Mouse (Mus musculus): ENCODE results near the gene Gm2a.
"Not testable (repeated sequence)": the region's sequence is repeated elsewhere in the genome, so short reads cannot be mapped to it uniquely, and the experiment has no call there.

Gm2a gene

DNA sequence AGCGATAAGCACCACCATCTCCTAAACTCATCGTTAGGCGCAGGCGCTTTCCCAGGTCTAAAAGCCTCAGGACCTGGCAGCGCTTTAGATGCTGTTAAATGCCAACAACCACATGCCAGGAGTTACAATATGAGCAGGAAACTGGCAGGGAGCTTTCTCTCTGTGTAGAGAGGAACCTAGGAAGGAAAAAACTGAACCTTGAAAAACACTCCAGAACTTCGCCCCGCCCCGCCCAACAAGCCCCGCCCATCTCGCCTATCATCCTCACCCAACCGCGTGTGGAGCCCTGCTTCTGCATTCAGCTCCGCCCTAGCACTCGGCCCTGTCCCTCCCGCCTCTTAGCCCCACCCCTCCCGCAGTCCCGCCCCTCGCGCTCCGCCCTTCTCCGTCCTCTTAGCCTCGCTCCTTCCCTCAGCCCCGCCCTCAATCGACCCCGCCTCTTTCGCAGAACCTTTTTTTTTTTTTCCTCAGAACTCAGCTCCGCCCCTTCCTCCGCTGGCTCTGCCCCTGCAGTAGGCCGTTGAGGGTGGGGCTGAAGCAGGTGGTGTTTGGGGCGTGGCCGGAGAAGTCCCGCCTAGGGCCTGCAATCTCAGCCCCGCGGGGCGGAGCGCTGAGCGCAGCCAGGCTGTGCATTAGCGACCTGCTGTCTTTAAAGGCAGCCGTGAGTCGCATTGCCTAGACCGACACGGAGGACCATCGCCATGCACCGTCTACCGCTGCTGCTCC lies at the start of gene Gm2a:
Gm2a (plus strand) TSS at position 653 of the 726 bp plus-strand sequence.
- peak; percentile 83 for DNase-seq (ENCODE audit: low spot score)

DNA sequence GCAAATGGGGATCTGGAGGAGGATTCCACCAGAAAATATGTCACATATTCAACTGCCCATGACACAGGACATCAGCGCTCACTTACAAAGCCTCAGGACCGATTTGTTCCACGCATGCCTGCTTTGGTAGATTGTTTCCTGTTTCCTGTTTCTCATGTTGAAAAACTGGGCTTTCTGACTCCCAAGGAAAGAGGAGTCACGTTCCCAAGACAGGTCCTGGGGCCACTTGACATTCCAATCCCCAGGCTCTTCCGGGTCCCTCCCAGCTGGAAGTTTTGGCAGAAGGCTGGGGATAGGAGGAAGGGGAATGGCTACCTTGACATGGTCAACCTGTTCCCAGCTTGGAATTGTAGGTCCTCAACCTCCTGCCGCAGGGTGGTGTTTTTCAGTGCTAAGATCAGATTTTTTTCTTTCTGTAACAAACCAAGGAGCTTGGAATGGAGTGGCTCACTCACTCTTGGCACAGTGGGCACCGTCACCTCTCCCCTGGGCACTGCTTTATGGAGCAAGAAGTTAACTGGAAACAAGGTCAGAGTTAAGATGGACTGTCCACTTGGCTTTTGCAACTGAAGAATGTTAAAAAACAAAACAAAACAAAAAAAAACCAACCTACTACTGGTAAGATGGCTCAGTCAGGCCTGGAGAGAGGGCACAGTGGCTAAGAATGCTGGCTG lies 46.9 kb upstream of the Gm2a start:
- DNase-seq (ENCODE audit: low spot score), result no peak

DNA sequence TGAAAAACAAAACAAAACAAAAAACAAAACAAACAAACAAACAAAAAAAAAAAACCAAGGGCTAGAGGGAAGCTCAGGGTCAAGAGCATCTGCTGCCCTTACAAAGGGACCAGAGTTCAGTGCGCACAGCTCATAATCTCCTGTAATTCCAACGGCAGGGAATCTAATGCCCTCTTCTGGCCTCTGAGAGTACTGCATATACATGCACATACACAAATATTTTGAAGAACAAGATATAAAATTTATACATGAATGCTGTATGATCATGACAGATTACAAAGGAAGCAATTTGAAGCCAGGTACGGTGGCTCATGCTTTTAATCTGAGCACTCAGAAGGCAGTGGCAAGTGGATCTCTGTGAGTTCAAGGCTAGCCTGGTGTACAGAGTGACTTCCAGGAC lies 40.4 kb upstream of the Gm2a start:
- DNase-seq (ENCODE audit: low spot score), result no peak

DNA sequence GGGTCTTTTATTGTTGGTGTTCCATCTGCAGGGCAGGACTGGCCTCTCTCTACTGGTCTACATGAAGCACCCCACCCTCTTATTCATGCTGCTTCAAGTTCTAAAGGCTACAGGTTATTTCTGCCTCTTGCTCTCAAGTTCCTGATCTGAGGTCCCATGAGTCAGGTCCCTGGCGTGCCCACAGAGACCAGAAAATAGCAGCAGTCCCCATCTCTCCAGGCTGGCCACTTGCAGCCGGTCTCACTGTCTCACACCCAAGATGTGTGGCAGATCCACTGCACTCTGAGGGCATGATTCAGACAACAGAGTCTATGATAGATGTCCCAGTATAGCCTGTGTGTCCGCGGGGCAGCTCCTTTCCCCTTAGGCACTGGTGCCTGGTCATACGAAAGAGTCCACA lies 37.1 kb upstream of the Gm2a start:
- DNase-seq (ENCODE audit: low spot score), result no peak

DNA sequence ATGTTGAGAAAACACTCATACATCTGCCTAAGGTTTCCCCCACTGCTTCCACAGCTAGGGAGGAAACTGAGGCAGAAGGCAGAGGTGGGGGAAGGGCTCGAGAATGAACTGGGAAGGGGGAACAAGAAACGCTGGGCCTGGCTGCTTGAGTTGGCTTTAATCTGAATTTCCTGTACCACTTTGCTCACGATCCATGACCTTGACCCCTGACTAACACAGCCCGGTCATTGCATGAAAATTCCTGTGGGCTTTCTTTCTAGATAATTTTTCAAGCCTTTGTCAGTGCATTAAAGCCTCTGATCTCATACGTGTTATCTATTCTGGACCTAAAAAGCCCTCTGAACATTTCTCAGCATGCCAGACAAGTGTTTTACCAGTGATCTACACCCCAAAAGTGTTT lies 35.1 kb upstream of the Gm2a start:
- no peak for DNase-seq (ENCODE audit: low spot score)

DNA sequence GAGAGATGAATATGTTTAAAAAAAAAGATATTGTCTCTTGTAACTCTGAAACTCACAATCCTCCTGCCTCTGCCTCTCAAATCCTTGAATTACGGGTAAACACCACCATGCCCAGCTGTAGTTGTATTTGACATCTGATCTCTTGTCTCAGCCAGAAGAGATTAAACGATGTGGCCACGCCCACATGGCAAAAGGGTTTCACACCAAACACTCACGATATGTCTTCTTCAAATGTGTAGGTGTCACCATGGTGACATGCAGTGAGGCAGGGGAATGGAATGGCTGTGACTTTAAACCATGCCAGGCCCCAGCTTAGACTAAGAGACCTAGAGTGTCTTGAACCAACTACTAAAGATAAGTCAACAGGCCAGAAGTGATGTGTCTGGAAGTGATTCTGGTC lies 31.0 kb upstream of the Gm2a start:
- DNase-seq (ENCODE audit: low spot score), result no peak

DNA sequence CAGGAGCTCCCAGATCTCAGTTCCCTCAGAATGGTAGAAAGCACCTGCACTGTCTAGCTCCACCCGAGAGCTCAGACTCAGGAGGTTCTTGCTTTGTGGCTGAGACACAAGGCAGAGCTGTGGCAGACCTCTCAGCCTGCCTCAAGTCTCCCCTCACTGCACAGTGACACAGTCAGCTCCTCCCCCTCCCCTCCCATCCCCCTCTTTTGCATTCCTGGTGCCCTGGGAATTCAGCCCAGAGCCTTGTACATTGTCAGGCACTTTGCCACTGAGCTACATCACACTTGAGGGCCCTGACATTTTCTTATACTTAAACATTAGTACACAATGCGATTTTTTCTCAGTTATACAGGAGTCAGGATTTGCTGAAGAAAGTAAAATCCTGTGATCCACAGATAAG lies 28.9 kb upstream of the Gm2a start:
- no peak for DNase-seq (ENCODE audit: low spot score)

DNA sequence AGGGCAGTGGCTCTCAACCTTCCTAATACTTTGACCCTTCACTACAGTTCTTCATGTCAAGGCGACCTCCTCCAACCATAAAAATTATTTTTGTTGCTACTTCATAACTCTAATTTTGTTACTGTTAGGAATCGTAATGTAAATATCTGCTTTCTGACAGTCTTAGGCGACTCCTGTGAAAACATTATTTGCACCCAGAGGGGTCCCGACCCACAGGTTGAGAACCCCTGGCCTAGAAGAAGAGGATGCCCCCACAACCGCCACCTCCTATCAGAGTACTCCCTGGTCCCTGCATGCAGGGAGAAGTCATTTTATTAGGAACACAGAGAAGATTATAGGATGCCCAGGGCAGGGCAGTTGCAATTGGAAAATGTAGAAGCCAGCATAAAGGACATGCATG lies 26.6 kb upstream of the Gm2a start:
- DNase-seq (ENCODE audit: low spot score), result no peak

DNA sequence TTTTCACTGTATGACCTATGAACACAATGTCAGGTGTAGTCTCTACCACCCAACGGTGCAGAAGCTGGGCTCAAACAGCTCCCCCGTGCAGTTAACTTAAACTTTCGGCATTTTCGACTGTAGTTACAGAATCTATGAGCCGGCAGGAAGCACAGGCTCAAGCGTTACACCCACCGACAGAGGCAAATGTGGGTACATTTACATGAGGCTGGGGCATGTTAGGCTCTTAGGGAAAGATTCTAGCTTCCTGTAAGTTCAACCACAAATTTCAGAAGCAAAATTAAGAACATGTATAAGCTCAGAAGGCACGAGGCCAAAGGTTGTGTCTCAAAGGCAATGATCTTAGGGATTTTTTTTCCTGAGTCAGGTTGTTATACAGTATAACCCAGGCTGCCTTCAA lies 25.4 kb upstream of the Gm2a start:
- no peak for DNase-seq (ENCODE audit: low spot score)

DNA sequence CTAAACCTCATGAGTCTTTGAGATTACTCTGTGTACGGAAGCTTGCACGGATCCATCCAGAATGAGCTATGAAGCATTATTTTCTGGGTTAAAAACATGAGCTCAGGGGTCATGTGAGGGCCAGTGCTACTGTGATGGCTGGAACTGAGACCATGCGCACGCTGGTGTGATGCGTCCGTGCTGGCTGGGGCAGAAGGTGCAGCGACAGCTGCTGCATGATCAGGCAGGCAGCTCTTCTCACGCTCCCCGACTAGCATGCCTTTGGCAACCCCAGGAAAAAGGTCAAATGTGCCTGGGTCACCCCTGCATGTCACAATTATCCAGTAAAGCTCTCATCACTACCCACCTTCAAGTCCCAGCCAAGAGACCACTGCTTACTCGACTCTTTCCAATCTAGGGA lies 24.7 kb upstream of the Gm2a start:
- no peak for DNase-seq (ENCODE audit: low spot score)

DNA sequence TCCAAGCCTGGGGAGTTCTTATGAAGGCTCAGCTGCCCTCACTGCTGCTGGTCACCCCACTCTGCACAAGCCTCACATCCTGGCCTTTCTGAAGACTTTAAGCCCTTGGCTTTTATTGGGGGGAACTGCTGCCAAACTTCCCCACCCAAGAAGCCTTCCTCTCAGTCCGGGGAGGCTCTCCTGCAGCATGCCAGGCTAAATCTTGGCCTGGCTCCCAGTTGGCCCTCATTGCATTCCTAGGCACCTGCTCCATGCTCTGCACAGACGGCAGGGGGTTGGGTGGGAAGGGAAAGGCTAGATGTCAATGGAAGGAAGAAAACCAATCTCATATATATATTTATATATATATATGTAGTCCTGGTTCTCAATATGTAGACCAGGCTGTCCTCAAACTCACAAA lies 22.3 kb upstream of the Gm2a start:
- no peak for DNase-seq (ENCODE audit: low spot score)

DNA sequence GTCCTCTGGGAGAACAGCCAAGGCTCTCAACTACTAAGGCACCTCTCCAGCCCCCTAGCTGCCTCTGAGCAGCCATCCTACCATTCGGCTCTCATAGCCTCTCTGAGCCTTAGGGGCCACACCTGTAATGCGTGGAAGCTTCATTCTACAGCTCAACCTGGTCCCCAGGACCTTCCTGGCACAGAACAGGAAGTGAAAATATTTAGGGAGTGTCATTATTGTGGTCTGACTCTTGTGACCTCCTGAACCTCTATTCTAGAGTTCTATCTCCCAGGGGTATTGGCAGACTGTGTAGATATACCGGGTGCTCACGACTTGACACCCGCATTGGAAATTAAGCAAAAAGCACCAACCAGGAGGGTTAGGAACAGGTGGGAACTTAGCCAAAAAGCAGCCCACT lies 21.7 kb upstream of the Gm2a start:
- no peak for DNase-seq (ENCODE audit: low spot score)

DNA sequence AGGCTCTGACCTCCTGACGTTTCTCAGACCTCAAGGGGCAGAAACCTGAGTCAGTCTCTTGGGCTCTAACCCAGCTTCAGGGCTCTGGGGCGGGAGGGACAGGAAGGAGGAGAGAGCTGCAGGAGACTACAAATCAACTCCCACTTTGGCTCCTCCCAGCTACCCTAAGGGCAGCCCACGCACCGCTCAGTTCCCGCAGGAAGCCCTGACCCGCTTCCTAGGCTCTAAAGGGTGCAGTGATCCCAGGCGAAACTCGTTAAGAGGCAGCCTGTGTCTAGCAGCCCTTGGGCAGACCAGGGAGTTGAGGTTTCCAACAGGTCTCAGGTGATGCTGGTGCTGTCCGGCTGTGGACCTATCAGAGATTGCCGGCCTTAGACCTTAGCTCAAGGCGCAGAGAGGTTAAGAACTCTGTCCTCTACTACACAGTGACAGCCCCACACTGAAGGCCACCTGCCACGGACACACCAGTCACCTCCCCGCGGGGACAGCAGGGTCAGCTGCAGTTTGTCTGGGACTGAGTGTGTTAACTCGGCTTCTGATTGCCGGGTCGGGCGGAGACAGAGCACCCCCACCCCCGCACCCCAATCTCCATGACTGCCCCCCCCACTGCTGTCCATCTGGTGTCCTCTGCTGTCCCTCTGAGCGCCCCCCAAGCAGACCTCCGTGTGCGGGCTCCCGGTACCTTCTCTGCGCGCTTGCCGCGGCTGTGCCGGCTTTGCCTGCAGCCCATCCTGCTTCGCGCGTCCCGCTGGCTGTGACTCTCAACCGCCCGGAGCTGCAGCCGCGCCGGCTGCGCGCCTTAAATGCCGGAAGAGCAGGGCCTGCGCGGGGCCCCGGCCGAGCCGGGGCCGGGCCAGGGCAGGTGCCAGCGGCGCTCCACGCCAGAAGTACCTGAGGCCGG lies 20.3 kb upstream of the Gm2a start, which contains the start of gene Ccdc69:
Ccdc69 (minus strand) TSS at position 801 of the 901 bp plus-strand sequence.
- DNase-seq (ENCODE audit: low spot score), result no peak

DNA sequence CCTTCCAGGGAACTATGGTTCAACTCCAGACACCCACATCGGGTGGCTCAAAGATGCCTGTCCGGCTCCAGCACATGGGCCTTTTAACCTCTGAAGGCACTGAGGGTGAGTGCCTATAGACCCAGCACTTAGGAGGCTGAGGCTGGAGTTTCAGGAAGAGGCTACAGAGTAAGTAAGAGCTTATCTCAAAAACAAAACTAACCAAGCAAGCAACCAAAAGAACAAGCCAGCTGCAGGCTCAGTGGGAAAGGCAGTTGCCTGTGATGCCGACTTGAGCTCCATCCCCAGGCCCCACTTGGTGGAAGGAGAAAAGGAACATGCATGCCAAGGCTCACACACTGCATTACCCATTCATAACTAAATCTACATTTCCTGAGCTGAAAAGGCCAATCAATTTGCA lies 19.4 kb upstream of the Gm2a start:
- no peak for DNase-seq (ENCODE audit: low spot score)

DNA sequence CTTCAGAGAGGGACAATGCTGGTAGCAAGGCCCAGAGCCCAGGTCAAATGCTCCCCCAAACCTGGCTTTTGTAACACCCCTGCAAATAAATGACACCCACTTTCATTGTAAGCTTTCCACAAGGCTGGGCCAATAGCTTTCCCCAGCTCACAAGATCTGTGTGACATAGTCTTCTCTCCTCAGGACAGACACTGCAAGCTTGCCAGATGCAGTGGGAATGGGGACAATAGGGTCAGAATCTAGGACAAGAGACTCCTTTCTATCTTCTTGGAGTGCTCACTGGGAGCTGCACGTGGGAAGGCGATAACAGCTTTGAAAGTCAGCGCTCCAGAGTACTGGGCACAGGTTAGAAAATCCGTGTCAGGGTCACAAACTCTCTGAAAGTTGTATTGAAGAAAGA lies 18.7 kb upstream of the Gm2a start:
- DNase-seq (ENCODE audit: low spot score), result no peak

DNA sequence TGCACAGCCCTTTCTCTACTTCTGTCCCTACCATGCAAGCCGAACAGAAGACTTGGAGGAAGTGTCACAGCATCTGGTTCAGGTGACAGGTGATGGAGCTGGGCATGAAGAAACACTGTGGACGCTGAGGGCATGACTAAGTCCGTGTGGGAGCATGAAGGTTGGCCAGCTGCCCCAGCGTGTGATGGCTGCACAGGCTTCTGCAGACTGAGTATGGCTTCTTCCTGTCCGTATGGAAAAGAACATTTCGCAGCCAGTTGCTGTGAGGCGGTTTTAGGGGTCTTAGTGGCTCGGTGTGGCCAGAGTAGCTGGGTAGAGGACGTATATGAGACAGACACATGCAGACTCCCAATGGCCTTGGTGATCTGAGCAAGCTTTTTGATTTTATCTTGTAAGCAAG lies 16.7 kb upstream of the Gm2a start:
- DNase-seq (ENCODE audit: low spot score), result no peak

DNA sequence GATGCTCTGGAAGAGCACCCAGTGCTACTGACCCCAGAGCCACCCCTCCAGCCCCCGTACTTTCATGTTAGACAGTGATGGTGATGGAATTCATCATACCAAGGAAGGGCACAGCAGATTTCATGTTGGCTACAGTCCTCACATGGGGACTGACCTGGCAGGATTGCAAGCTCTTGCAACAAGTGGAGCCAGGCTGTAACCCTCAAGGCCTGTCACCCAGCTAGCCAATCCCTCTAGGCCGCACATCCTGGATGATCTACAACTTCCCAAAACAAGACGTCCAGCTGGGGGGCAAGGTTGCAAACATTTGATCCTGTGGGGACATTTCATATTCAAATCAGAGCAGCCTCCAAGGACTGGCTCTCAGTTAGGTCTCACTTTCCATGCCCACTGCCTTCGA lies 13.3 kb upstream of the Gm2a start:
- DNase-seq (ENCODE audit: low spot score), result no peak

DNA sequence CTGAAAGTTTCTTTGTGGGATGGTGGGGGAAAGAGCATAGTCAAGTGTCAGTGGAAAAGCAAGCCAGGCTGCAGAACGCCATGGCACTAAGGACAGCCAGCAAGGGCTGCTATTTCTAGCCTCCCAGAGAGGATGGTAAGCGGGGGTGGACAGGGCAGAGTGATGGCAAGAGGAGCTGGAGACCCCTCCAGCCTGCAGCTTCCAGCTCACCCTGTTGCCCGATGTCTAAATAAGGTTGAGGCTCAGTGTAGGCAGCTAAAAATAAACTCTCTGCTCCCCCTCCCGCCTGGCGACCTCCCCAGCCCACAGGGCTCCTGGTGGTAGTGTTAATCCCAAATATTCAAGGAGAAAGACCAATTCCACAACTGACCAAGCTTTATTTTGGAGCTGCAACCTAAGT lies 12.5 kb upstream of the Gm2a start:
- DNase-seq (ENCODE audit: low spot score), result no peak

DNA sequence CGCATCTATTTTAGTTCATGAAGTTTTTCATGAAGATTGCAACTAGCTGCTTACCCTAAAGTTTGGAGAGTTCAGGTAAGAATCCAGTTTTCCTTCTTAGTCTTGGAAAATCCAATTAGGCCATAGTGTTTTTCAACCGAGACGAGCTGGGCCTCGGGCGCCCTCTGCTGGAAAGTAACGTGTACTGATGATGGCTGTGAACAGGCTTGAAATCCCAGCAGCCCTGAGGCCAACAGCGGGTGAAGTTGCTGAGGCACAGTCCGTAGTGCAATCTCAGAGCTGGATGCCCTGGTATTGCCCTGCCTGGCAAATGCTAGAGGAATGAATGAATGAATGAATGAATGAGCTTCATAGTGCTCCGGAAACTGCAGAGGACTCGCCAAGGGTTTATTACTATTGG lies 10.9 kb upstream of the Gm2a start:
- DNase-seq (ENCODE audit: low spot score), result peak; percentile 31

DNA sequence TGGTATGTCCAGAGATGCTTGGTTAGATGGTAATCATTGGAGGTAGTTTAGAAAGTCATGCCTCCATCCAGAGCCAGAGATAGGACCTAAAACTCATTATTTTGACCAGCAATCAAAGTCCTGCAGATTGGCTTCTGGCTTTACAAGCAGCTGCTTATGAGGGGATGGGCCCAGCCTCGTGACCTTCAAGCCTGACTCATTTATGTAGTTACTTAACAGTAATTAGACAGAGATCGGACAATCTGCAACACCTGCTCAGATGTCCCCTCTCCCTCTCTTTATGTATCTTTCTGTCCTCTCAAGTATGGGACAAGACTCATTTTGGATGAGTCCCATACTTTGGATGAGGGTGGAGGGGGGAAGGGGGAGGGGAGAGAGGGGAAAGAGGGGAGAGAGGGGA lies 8.0 kb upstream of the Gm2a start:
- no peak for DNase-seq (ENCODE audit: low spot score)

DNA sequence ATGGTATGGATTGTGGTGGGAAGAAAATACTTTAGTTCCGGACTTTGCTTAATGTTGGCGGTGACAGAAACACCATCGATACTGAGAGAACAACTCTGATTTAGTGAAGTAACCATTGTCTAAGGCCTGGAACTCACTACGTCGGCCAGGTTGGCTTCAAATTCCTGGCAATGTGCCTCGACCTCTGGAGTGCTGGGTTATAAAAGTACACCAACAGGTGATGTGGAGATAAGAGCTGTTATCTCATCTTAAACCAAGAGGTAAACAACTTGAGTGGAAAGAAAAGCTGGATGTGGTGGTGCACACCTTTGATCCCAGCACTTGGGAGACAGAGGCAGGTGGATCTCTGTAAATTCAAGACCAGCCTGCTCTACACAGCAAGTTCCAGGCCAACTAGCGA lies 4.8 kb upstream of the Gm2a start:
- no peak for DNase-seq (ENCODE audit: low spot score)

DNA sequence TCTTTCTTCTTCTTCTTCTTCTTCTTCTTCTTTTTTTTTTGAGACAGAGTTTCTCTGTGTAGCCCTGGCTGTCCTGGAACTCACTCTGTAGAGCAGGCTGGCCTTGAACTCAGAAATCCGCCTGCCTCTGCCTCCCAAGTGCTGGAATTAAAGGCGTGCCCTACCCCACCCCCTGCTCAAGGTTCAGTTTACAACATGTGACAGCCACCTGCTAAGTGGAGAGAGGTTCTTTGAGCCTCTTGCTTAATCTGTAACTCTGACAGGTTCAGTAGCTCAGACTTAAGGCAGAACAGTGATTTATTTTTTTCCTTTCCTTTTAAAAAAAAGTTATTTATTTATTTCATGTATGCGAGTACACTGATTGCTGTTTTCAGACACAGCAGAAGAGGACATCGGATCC lies 1.6 kb upstream of the Gm2a start:
- not testable (repeated sequence) for DNase-seq (ENCODE audit: low spot score)
